Mouse (Mus musculus): ENCODE results near the gene Sp6.

GRCm38 (mm10) chr11:96974813-96975212, 38.4 kb upstream of the Sp6 start:
- TF ChIP-seq CTCF (IDR thresholded peaks at IDR 0.05; ENCODE audit: control insufficient read depth, insufficient read depth, insufficient replicate concordance, low read depth, low read length) (no peak), POLR2A (IDR thresholded peaks at IDR 0.05; ENCODE audit: control insufficient read depth, low read depth, low read length) (no peak)
